Mouse (Mus musculus): Measurements from ENCODE around the gene F8. TPM values are rescaled to one million over a fixed set of nuclear protein-coding genes. Genes with fewer than 3 reads are reported as not detected.

The F8 gene
- polyA plus RNA-seq, 1 experiment from 2014 or later = 1.5 TPM

DNA sequence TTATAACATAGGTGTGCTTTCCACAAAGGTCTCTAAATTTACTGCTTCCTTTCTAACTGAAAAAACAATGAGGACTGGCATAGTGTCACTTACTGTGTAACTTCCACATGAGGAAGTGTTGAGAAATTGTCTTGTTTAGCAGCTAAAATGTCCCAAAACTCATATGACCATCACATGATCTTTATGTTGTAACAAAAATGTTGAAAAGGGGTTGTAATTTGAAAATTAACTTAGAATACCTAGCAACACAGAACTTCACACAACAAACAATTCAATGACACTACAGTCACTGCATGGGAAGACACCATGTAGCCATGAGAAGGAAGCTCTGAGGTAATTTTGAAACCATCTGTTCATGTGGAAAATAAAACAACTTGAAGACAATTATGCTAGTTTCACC is 255.5 kb downstream of the F8 start:
- Histone ChIP-seq H3K4me1 (ENCODE audit: control insufficient read depth, insufficient read depth, low read length) (0 out of 2 replicates have a peak, but pooled peaks cover 2% of the 10 kb centered on the region), H3K4me2 (ENCODE audit: low read length) (no peak overlapping the region), H3K4me3 (ENCODE audit: low read depth, low read length) (no peak overlapping the region), H3K36me3 (ENCODE audit: control insufficient read depth, insufficient read depth, low read length) (no peaks in the 10 kb centered on the region), H3K27ac (ENCODE audit: low read length) (no peak overlapping the region), H3K9ac (ENCODE audit: low read depth, low read length) (no peak overlapping the region), H3K9me3 (replicated peaks; ENCODE audit: control insufficient read depth, low read length, poor library complexity, severe bottlenecking) (no peaks in the 10 kb centered on the region), H3K27me3 (ENCODE audit: control insufficient read depth, insufficient read depth, low read depth, low read length) (no peaks in the 10 kb centered on the region)
- no peak for ATAC-seq

DNA sequence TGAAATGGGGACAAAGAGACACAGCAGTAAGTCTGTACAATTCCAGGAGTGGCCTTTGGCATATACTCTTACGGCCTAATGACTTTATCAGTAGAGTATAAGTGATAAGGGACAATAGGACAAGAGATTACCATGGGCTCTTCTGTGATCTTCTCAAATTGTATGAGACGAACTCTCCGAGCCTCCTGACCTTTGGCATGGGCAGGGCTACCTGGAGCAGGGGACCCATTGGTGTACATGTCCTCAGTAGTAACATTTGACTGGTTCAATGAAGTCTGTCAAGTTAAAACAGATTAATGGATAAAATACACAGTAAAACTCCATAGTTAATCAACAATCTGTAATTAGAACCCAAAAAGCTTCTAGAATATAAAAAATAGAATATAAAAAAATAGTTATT is 256.8 kb downstream of the F8 start:
- Histone ChIP-seq H3K4me2 (ENCODE audit: low read length) (no peak overlapping the region), H3K4me3 (ENCODE audit: low read depth, low read length) (no peak overlapping the region), H3K4me1 (ENCODE audit: control insufficient read depth, insufficient read depth, low read length) (0 out of 2 replicates have a peak, but pooled peaks cover 2% of the 10 kb centered on the region), H3K9me3 (replicated peaks; ENCODE audit: control insufficient read depth, low read length, poor library complexity, severe bottlenecking) (no peaks in the 10 kb centered on the region), H3K36me3 (ENCODE audit: control insufficient read depth, insufficient read depth, low read length) (no peaks in the 10 kb centered on the region), H3K27ac (ENCODE audit: low read length) (no peak overlapping the region), H3K9ac (ENCODE audit: low read depth, low read length) (no peak overlapping the region), H3K27me3 (ENCODE audit: control insufficient read depth, insufficient read depth, low read depth, low read length) (no peaks in the 10 kb centered on the region)
- no peak for ATAC-seq
- 89% methylated on average over 3 of the region's 3 CpGs for WGBS

Other genes with a start within 250 kb of the F8 start
- not detected in 2 replicates for gene Smim9, start 218.8 kb downstream of the F8 start, polyA plus RNA-seq (2015; fragmentation: Nextera tagmentation; extraction: Ambion mirVana)
- 29.5 and 33.5 TPM in 2 replicates for gene Fundc2, start 216 bp downstream of the F8 start, polyA plus RNA-seq (2015; fragmentation: Nextera tagmentation; extraction: Ambion mirVana)
- 25.7 and 26.4 TPM in 2 replicates for gene Cmc4, start 34.0 kb upstream of the F8 start, polyA plus RNA-seq (2015; fragmentation: Nextera tagmentation; extraction: Ambion mirVana)
- 7.3 and 7.5 TPM in 2 replicates for gene Mtcp1, start 34.0 kb upstream of the F8 start, polyA plus RNA-seq (2015; fragmentation: Nextera tagmentation; extraction: Ambion mirVana)
- gene Brcc3, start 34.0 kb upstream of the F8 start, polyA plus RNA-seq (2015; fragmentation: Nextera tagmentation; extraction: Ambion mirVana) = 38.2 and 45.2 TPM in 2 replicates
- 329 and 334 TPM in 2 replicates for gene Vbp1, start 131.7 kb upstream of the F8 start, polyA plus RNA-seq (2015; fragmentation: Nextera tagmentation; extraction: Ambion mirVana)
- 28.5 and 31.1 TPM in 2 replicates for gene Rab39b, start 195.6 kb upstream of the F8 start, polyA plus RNA-seq (2015; fragmentation: Nextera tagmentation; extraction: Ambion mirVana)